Mouse (Mus musculus): ENCODE measurements around the gene Nmt1.

DNA sequence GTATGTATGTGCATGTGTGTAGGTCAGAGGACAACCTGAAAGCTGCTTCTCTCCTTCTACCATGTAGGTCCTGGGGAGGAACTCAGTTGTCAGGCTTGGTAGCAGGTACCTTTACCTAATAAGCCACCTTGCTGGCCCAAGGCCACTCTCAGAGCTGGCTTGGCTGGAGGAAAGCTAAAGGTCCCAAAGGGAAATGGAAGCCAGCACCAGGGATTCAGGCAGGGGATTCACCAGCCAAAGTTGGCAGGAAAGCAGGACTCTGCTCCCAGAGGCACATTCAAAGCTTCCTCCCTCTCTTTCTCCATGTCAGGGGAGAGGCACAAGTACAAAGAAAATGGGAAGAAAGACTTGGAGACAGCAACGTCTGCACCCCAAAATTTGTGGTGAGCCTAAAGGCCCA lies 23.1 kb upstream of the Nmt1 start:
- TF ChIP-seq POLR2A (IDR thresholded peaks at IDR 0.05; ENCODE audit: extremely low read depth, insufficient read depth, low read length) = no peak
- no peak for TF ChIP-seq CTCF (IDR thresholded peaks at IDR 0.05; ENCODE audit: extremely low read depth, insufficient read depth, low read length)
